Mouse (Mus musculus): Measurements from ENCODE around the gene Rbm18. TPM values are rescaled to one million over a fixed set of nuclear protein-coding genes. Genes with fewer than 3 reads are reported as not detected.
A peak's percentile ranks its signal among the peaks of the same experiment; 100 is the strongest.

The Rbm18 gene
- polyA plus RNA-seq, 1 experiment = 20.7 TPM

DNA sequence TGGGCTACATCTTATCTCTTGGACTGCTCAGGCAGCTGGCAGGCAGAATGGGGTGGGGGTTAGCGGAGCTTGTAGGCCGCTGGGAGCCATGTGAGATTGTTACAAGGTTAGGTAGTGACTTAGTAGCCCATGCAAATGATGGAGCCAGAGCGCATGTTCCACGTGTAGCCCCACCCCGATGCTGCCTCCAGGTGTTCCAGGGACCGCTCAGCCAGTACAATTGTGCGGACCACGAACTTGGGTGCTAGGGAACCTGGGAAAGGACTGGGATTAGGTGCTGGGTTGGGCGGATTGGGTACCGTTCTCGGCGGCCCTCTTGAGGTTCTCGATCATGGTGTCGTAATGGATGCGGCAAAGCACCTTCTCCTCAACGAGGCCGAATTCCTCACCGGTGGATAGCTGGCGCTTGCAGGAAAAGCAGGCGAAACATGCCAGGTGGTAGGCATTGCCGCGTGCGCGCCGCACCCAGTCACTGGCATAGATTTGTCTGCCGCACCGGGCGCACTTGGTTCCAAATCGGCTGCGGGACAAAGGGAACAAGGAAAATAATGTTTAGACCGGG is 42.6 kb downstream of the Rbm18 start:
- TF ChIP-seq CTCF (IDR thresholded peaks at IDR 0.05; ENCODE audit: low read depth, low read length) = no peak
- TF ChIP-seq POLR2A (IDR thresholded peaks at IDR 0.05; ENCODE audit: borderline replicate concordance, low read depth, low read length) = no peak
- no peak overlapping the region for H3K4me3 ChIP-seq (ENCODE audit: insufficient read depth, low read length)
- H3K27ac ChIP-seq (ENCODE audit: insufficient read depth, low read depth, low read length) = no peak overlapping the region
- H3K4me1 ChIP-seq (ENCODE audit: control insufficient read depth, insufficient read depth, low read length) = 0 out of 2 replicates have a peak, but pooled peaks cover 4% of the 10 kb centered on the region

DNA sequence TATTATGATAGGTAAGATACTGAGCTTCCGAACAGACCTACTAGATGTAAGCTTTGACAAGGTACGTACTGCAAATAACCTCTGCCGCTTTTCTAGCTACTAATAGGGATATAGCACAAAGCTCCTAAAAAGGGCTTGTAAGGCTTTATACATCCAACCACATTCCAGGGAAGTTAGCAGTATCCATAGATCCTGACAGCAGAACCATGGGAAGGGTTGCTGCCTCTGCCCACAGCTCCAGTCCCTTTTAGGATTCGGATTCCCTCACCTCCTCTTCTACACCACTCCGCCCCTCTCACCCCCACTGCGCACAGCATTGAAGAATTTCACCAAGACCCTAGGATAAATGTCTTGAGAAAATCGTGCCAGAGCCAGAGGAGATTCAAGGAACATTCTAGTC is 43.3 kb downstream of the Rbm18 start:
- Histone ChIP-seq H3K27ac (ENCODE audit: insufficient read depth, low read depth, low read length) (no peak overlapping the region), H3K4me1 (ENCODE audit: control insufficient read depth, insufficient read depth, low read length) (0 out of 2 replicates have a peak, but pooled peaks cover 4% of the 10 kb centered on the region), H3K4me3 (ENCODE audit: insufficient read depth, low read length) (no peak overlapping the region)
- TF ChIP-seq CTCF (IDR thresholded peaks at IDR 0.05; ENCODE audit: low read depth, low read length) (no peak), POLR2A (IDR thresholded peaks at IDR 0.05; ENCODE audit: borderline replicate concordance, low read depth, low read length) (no peak)

DNA sequence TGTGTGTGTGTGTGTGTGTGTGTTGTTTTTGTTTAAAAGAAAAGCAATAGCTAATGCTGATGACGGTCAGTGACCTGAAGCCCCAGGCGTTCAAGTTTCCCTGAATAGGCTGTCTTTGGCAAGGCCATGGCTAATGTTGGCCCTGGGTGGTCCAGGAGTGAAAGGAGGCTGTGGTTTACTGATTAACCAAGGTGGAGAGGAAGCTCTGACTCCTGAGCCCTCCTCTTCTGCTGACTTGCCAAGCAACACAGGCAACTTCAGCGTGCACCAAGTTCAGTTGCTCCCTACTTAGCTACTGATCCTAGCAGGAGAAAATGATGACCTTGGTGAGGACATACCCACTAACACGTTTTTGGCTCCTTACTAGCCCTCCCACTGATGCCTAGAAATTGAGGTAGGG is 43.8 kb downstream of the Rbm18 start:
- 0 out of 2 replicates have a peak, but pooled peaks cover 4% of the 10 kb centered on the region for H3K4me1 ChIP-seq (ENCODE audit: control insufficient read depth, insufficient read depth, low read length)
- no peak overlapping the region for H3K4me3 ChIP-seq (ENCODE audit: insufficient read depth, low read length)
- TF ChIP-seq POLR2A (IDR thresholded peaks at IDR 0.05; ENCODE audit: borderline replicate concordance, low read depth, low read length) = no peak
- TF ChIP-seq CTCF (IDR thresholded peaks at IDR 0.05; ENCODE audit: low read depth, low read length) = no peak
- no peak overlapping the region for H3K27ac ChIP-seq (ENCODE audit: insufficient read depth, low read depth, low read length)

DNA sequence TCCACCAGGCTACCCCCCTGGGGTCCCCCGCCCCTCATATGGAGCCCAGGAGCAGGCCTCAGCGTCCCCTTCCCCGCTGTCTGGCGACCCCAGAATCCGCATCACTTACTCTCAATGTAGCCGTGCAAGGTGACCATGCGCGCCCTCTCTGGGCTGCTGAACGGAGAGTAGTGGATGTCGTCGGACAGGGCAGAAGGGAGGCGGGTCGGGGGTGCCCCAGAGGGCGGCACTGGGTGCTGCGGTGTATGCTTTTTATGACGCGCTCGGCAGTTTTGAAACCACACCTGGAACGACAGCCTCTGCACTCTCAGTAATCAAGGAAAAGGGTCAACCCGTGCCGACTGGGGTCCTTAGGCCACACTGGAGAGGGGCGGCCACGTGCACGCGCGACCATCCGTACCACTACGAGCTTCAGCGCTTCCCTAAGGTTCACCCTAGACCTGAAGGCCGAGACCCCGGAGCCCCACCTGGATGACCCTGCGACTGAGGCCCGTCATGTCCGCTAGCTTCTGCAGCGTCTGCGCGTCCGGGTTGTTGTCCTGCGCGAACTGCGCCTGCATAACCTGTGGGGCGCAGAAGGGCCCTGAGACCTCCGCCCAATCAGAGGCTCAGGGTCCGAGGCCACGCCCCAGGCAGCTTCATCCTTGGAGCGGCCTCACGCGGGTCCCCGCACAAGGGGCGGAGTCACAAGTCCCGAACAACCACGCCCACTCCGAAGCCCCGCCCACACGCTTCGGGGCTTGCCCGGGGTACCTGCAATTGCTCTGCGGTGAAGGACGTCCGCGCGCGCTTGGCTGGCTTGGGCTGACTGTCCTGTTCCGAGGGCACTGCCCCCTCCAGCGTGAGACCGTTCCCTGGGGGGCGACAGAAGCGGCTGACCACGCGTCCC is 45.5 kb downstream of the Rbm18 start:
- Histone ChIP-seq H3K4me3 (ENCODE audit: insufficient read depth, low read length) (peak overlapping the region; percentile 56), H3K4me1 (ENCODE audit: control insufficient read depth, insufficient read depth, low read length) (0 out of 2 replicates have a peak, but pooled peaks cover 4% of the 10 kb centered on the region), H3K27ac (ENCODE audit: insufficient read depth, low read depth, low read length) (no peak overlapping the region)
- TF ChIP-seq POLR2A (IDR thresholded peaks at IDR 0.05; ENCODE audit: borderline replicate concordance, low read depth, low read length) = no peak
- no peak for TF ChIP-seq CTCF (IDR thresholded peaks at IDR 0.05; ENCODE audit: low read depth, low read length)

DNA sequence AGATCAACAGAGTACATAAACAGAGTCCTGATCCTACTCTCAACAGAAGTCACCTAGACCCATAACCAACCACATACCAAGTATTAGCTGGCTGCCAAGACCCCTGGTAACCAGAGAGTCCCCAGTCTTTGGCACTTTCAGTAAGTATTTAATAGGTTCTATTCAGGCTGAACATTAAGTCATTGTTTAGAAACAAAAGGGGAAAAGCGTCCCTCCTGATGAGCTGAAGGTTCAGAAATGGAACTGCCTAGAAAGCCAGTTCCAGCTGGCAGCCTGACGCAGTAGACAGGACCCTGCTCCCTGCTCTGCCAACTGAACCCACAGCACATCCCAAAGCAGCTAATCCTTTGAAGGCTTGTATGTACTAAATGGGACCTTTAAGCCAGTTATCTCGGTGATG is 47.4 kb downstream of the Rbm18 start:
- Histone ChIP-seq H3K4me3 (ENCODE audit: insufficient read depth, low read length) (no peak overlapping the region), H3K27ac (ENCODE audit: insufficient read depth, low read depth, low read length) (no peak overlapping the region), H3K4me1 (ENCODE audit: control insufficient read depth, insufficient read depth, low read length) (0 out of 2 replicates have a peak, but pooled peaks cover 4% of the 10 kb centered on the region)
- TF ChIP-seq CTCF (IDR thresholded peaks at IDR 0.05; ENCODE audit: low read depth, low read length) (no peak), POLR2A (IDR thresholded peaks at IDR 0.05; ENCODE audit: borderline replicate concordance, low read depth, low read length) (no peak)

DNA sequence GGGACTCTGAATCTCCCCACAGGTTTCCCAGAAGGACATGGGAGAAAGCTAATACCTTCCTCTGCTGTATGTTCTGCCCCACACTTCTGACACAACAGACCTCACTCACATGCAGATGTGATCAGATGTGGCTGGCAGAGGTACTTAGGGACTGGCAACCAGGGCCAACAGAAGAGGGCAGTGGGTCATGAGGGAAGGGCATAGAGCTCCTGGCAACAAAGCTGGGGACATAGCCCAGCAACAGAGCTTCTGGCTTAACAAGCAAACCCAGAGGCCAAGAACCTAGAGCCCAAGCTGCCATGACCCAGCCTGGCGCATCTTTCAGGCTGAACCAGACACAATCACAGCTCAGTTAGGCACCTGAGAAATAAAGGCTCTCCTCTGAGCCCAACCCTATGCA is 51.5 kb downstream of the Rbm18 start:
- TF ChIP-seq POLR2A (IDR thresholded peaks at IDR 0.05; ENCODE audit: borderline replicate concordance, low read depth, low read length) (no peak), CTCF (IDR thresholded peaks at IDR 0.05; ENCODE audit: low read depth, low read length) (no peak)
- H3K4me3 ChIP-seq (ENCODE audit: insufficient read depth, low read length) = no peak overlapping the region
- H3K4me1 ChIP-seq (ENCODE audit: control insufficient read depth, insufficient read depth, low read length) = no peaks in the 10 kb centered on the region
- no peak overlapping the region for H3K27ac ChIP-seq (ENCODE audit: insufficient read depth, low read depth, low read length)

DNA sequence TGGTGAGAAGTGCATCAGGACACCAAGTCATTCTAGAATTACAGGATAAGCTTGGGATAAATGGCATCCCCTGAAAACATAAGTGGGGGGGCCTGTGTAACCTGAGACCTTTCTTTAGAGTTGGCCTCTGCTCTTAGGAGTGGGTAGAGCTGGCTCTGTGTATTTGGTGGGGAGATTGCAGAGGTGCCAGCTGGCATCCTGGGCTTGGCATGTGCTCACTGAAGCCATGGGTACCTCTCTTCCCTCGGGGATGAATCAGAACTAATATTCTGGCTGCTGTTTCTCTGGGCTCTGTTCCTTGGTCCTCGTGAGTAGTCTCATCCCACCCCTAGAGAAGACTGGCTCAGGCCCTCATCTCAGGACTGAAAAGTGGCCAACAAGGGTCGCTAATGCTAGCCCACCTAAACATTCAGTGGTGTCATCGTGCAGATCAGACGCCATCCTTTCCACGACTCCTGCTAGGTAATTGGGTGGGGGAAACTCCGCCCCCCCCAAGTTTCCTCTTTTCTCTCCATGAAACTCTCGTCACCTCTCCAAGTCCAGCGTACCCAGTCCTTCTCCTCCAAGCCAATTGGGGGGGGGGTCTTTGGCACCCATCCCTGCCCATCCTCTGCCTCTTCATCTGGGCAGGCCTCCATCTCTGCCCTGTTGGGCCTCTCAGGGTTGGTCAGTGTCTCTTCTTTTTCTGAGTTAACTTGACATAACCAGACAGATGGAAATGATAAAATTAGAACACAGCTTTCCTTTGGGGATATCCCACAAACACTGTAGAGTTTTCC is 53.6 kb downstream of the Rbm18 start:
- no peaks in the 10 kb centered on the region for H3K4me1 ChIP-seq (ENCODE audit: control insufficient read depth, insufficient read depth, low read length)
- no peak for TF ChIP-seq CTCF (IDR thresholded peaks at IDR 0.05; ENCODE audit: low read depth, low read length)
- no peak for TF ChIP-seq POLR2A (IDR thresholded peaks at IDR 0.05; ENCODE audit: borderline replicate concordance, low read depth, low read length)

DNA sequence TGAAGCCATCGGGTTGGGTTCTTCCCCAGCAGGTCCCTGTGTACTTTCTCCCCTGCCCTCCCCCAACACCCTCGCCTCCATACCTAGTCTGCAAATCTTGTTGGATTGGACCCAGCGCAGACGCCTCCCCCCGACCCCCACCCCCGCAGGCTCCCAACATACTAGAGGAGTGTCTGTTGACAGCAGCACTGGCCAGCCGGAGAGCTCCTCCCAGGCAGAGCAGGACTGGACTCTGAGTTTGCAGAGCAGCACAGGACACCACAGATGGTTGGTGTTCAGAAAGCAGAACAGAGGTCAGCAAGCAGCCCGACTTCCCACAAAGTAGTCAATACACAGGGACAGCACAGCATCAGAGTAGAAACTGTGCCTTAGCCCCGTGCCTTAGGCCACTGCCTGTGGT is 55.1 kb downstream of the Rbm18 start:
- Histone ChIP-seq H3K27ac (ENCODE audit: insufficient read depth, low read depth, low read length) (no peak overlapping the region), H3K4me3 (ENCODE audit: insufficient read depth, low read length) (no peak overlapping the region), H3K4me1 (ENCODE audit: control insufficient read depth, insufficient read depth, low read length) (no peaks in the 10 kb centered on the region)
- TF ChIP-seq CTCF (IDR thresholded peaks at IDR 0.05; ENCODE audit: low read depth, low read length) = no peak
- TF ChIP-seq POLR2A (IDR thresholded peaks at IDR 0.05; ENCODE audit: borderline replicate concordance, low read depth, low read length) = no peak

More for the DNA sequence above, 53.6 kb downstream of the Rbm18 start:
- H3K27ac ChIP-seq (ENCODE audit: insufficient read depth, low read depth, low read length) = no peak overlapping the region
- no peak overlapping the region for H3K4me3 ChIP-seq (ENCODE audit: insufficient read depth, low read length)

DNA sequence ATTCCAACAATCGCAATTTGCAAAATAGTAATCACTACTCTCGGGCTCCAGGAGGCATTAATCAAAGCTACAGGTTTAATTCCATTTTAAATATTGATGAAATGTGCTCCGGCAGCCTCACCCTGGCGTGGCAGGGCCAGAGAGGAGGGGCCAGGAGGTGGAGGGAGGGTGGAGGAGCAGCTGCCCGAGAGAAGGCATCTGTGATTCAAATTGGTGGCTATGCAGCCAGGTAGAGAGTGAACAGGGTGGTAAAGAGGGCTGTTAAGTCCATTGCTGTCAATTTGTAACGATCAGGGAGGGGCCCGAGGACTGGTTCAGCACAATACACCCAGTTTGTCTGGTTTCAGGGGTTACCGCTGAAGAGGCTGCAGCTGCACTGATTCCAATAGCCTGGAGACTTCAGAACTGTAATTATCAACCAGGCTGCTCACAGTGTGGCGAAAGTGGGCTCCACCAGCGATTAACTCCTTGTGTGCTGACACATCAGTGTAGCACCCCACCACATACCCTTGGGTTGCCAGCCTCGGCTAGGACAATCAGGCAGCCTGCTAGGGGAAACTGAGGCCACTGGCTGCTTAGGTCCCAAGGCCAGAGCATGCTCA is 59.3 kb downstream of the Rbm18 start:
- Histone ChIP-seq H3K4me3 (ENCODE audit: insufficient read depth, low read length) (no peak overlapping the region), H3K4me1 (ENCODE audit: control insufficient read depth, insufficient read depth, low read length) (no peaks in the 10 kb centered on the region), H3K27ac (ENCODE audit: insufficient read depth, low read depth, low read length) (no peak overlapping the region)
- TF ChIP-seq POLR2A (IDR thresholded peaks at IDR 0.05; ENCODE audit: borderline replicate concordance, low read depth, low read length) (no peak), CTCF (IDR thresholded peaks at IDR 0.05; ENCODE audit: low read depth, low read length) (no peak)

All from bone marrow macrophage, adult 2 months (primary cell).